Mouse (Mus musculus): ENCODE results near the gene Myo6.

Myo6 gene

GRCm38 (mm10) chr9:80241719-80242118 is 76.9 kb downstream of the Myo6 start:
- peak; percentile 10 to 14 for DNase-seq

DNA sequence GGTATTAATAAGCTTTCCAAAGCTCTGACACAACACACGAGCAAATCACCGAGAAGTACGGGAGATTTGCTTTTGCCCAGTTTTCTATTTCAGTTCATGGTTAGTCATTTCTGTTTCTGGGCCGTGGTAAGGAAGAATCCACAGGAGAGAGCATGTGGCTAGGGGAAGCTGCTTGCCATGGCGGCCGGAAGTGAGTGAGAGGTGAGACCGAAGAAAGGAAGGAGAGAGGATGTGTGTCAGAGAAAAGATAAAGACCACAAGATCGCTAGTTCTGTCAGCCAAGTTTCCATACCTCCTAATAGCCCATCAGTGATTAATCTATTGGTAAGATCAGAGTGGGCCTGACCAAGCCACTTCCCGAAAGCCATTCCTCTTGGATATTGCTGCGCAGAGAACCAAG is 87.3 kb downstream of the Myo6 start:
- DNase-seq, result no peak

GRCm38 (mm10) chr9:80253241-80253640 is 88.4 kb downstream of the Myo6 start:
- DNase-seq, result no peak

DNA sequence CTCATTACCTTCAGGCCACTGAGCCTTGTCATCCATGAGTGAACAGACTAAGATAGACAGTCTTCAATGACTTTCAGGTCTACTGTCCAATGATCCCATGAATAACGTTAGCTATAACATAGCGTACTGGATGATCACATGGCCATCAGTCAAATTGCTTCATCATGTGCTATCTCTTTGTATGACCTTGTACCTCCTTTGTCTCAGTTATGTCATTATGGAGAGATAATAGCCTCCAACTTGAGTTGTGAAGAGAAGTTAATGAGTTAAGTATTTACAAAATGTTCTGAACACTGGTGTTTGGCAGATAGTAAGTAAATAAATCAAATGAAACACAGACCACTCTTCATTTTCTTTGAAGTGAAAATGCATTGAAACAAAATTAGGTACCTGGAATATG is 91.7 kb downstream of the Myo6 start:
- no peak for DNase-seq

DNA sequence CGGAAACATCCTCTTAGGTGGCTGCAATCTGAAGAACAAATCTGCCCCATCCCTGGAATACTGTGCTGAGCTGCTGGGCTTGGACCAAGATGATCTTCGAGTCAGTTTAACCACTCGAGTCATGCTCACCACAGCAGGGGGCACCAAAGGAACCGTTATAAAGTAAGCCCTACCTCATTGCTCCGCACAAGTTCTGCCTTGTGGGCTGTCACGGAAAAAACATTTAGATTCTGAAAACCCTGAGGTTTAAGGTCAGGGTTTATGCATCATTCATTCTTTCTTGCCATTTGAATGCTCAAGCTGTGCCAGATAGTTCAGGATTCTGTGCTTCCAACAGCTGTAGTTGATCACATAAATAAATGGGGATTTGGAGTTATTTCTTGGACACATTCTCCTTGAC is 93.6 kb downstream of the Myo6 start:
- DNase-seq, result peak in 1 of 2 experiments; percentile 14

DNA sequence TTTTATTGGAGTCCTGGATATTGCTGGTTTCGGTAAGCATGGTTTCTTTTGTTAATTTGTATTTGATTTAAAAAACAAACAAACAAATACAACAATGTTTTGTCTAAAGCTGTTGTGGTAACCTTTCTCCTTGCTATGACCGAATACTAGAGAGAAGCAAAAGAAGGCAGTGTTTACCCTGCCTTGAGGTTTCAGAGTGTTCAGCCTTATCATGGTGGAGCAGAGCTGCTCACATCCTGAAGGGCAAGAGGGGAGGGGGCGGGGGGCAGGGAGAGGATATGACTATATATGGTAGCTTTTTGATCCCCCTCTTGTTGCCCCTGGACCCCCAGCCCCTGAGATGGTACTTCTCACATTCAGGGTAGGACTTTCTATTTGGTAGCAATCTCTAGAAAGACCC is 96.1 kb downstream of the Myo6 start:
- no peak for DNase-seq

DNA sequence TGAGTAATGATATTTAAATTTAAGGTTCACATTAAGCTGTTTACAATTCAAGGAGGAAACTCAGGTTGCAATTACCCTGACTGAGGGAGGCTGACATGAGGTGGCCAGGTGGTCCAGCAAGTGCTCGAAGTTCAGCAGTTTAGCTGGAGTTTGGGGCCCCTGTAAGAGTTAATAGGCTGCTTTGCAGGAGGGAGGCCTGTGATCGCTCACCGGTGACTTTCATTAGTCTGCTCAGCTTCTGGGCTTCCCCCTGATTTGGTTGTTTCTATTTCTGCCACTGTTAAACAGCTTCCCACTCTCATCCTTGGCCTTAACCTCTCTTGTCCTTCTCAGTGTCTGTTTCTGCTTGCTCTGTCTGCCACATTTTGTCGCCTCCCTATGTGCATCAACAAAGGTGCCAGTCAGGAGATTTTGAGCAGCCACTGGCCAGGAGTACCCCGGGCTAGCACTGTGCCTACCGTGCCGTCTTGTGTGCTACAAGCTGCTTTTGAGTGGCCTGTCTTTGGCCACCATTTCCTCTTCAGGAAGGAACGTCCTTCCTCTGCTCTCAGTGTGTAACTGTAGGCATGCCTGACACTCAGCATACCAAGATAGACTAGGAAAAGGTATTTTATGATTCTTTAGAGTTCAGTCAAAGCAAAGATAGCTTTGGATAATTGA is 97.7 kb downstream of the Myo6 start:
- DNase-seq, result peak in 1 of 2 experiments; percentile 3

DNA sequence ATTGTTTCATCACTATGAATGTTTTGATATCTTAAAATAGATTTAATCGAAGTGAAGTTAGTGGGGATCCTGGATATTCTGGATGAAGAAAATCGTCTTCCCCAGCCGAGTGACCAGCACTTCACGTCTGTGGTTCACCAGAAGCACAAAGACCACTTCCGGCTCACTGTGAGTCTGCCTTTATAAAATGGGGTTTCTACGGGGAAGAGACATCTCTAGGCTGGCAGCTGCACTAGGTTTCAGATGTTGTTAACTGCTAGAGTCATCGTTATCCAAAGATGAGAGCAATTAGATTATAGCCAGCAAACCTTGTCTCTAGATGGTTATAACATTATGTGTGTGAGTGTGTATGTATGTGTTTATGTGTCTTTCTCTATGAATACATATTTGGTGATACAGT is 101.3 kb downstream of the Myo6 start:
- no peak for DNase-seq

GRCm38 (mm10) chr9:80266507-80266906 is 101.7 kb downstream of the Myo6 start:
- no peak for DNase-seq

- DNase-seq, result no peak
Observed at GRCm38 (mm10) chr9:80269596-80269995, 104.8 kb downstream of the Myo6 start.

GRCm38 (mm10) chr9:80272951-80273350 is 108.1 kb downstream of the Myo6 start:
- no peak for DNase-seq

GRCm38 (mm10) chr9:80275053-80275771 is 110.4 kb downstream of the Myo6 start:
- no peak for DNase-seq

GRCm38 (mm10) chr9:80275772-80276134 is 110.9 kb downstream of the Myo6 start:
- no peak for DNase-seq

DNA sequence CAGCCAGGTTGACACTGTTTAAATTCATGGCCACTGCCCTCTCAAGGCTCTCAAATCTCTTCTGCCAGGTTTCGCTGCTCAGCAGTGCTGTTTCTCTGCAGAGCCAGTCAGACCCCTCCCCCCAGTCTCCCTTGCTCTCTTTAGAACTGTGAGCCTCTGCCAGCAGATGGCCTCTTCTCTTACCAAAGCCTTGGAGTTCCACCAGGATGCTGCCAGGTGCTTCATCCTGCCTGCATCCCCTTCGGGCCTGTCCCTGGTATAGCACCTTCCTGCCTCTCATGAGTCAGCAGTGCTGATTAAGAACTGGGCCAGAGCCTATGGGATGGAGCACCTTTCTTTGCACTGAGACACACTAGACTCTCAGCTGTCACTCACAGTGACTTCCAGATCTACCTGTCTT is 112.3 kb downstream of the Myo6 start:
- DNase-seq, result peak; percentile 60

DNA sequence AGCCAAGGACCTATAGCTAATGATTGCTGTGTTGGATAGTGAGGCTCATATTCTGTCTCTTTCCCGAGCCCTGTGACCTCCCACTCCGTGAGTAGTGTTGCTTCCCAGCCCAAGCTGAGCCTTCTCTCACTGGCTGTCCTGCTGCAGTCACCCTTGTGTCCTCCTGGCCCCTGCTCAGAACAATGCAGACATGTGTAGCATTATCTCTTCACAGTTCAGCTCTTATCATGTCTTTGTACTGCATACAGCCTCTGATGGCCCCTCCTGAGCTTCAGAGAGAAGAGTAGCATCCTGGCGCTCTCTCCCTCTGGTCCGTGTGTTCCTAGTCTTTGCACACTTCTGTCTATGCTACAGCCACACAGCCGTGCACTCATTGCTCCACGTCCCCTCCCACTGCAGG is 112.9 kb downstream of the Myo6 start:
- no peak for DNase-seq

GRCm38 (mm10) chr9:80280724-80281123 is 115.9 kb downstream of the Myo6 start:
- no peak for DNase-seq

- no peak for DNase-seq
Observed at GRCm38 (mm10) chr9:80282426-80282825, 117.6 kb downstream of the Myo6 start.

DNA sequence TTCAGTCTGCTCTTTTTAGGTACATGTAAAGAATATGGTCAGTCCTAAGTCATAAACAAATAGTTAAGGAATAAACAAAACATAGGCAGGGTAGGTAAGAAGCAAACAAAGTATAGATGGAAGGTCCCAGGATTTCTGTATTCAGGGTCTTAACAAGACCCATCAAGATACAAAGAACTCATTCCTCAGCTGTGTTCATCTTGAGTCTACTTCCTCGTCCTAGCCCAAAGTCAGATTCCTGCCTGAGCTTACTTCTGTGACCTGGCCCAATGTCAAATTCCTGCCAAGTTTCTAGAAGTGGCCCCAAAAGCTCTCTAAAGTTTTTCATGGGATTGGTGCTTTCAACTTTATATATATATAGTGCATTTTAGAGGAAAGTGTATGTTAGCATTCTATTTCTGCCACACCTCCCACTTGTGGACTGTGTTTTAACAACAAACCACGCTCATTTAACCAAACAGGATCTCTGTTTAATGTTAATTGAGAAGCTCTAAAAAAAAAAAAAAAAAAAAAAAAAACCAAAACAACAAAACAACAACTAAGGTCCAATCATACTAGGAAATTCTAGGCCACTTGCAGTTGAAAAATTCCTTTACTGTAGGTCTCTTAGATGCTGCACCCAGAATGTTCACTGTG is 119.8 kb downstream of the Myo6 start:
- DNase-seq, result no peak

DNA sequence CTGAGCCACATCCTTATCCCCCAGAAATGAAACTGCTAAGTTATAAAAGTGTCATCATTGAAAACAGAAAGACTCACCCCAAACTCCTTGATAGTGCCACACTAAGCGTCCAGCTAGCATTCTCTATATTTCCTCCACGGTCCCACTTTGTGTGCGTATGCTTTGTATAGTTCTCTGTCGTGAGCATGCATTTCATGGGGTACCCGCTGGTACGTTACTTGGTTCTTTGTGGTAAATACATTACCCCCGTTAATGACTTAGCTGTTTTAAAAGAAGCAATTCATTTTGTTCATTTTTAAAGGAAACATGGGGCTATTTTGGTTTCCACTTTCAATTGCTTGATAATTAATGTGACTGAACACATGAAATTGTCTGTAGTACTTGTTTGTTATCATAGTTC is 122.0 kb downstream of the Myo6 start:
- no peak for DNase-seq

GRCm38 (mm10) chr9:80293056-80293584 is 128.3 kb downstream of the Myo6 start:
- peak; percentile 29 to 75 for DNase-seq

- DNase-seq, result no peak
Observed at GRCm38 (mm10) chr9:80296086-80296485, 131.3 kb downstream of the Myo6 start.

DNA sequence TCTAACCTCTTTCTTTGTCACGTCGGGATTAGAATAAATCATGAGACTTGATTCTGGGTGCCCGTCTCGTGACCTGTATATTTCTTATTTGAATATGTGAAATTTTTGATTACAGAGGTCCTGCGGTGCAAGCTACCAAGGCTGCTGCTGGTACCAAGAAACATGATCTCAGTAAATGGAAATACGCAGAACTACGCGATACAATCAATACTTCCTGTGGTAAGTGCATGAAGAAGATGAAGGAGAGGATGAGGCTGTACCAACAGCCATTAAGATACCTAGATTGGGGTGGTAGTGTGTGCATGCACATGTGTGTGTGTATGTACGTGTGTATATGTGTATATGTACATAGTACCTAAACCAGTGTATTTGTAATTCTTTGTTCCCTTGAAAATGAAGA is 134.2 kb downstream of the Myo6 start:
- DNase-seq, result no peak

GRCm38 (mm10) chr9:80303518-80303917 is 138.7 kb downstream of the Myo6 start:
- DNase-seq, result peak; percentile 29 to 31

- DNase-seq, result no peak
Observed at GRCm38 (mm10) chr9:80306390-80306789, 141.6 kb downstream of the Myo6 start.

Measured in cerebellum, postnatal 10 days (tissue).